Mouse (Mus musculus) lung, postnatal 0 days (tissue): ENCODE data around the gene Trappc6a. TPM values are rescaled to one million over a fixed set of nuclear protein-coding genes. Genes with fewer than 3 reads are reported as not detected.
A peak's percentile ranks its signal among the peaks of the same experiment; 100 is the strongest.

Experiments
- ATAC-seq: fragments of 200-750 bp; cut with Nextera tagmentation; 2 replicates; pipeline ENCODE4 v1.8.0; 2017; ENCODE audit warnings: moderate library complexity
- DNase-seq: peaks from one replicate; pipeline ENCODE4 v3.0.0-alpha.2; 2016; ENCODE audit warnings: low spot score
- H3K27ac ChIP-seq: fragments of 300-500 bp; sonication (generic); 2 replicates; pipeline ENCODE4 v1.5.1; 2014; ENCODE audit warnings: antibody characterized with exemption, mild to moderate bottlenecking, low read length, mixed read lengths
- H3K27me3 ChIP-seq: fragments of 300-500 bp; sonication (generic); replicated peaks from 2 replicates; pipeline ENCODE4 v1.6.1; 2014; ENCODE audit warnings: low read length, mixed read lengths; ENCODE audit not compliant: insufficient read depth
- H3K36me3 ChIP-seq: fragments of 300-500 bp; sonication (generic); 2 replicates; pipeline ENCODE4 v1.6.1; 2014; ENCODE audit warnings: low read length, mixed read lengths; ENCODE audit not compliant: insufficient read depth
- H3K4me1 ChIP-seq: fragments of 300-500 bp; sonication (generic); 2 replicates; pipeline ENCODE4 v1.6.1; 2014; ENCODE audit warnings: antibody characterized with exemption, low read depth, low read length, mixed read lengths; ENCODE audit not compliant: insufficient read depth
- H3K4me2 ChIP-seq: fragments of 300-500 bp; sonication (generic); replicated peaks from 2 replicates; pipeline ENCODE4 v1.6.1; 2014; ENCODE audit warnings: low read depth, mild to moderate bottlenecking, low read length, moderate library complexity, mixed read lengths
- H3K4me3 ChIP-seq: fragments of 300-500 bp; sonication (generic); 2 replicates; pipeline ENCODE4 v1.5.1; 2014; ENCODE audit warnings: low read depth, low read length
- H3K9ac ChIP-seq: fragments of 300-500 bp; sonication (generic); replicated peaks from 2 replicates; pipeline ENCODE4 v1.6.1; 2014; ENCODE audit warnings: low read depth, mild to moderate bottlenecking
- H3K9me3 ChIP-seq: fragments of 300-500 bp; sonication (generic); 2 replicates; pipeline ENCODE4 v1.6.1; 2016; ENCODE audit warnings: low read length, mixed read lengths
- CTCF ChIP-seq: IDR thresholded peaks from 2 replicates; pipeline ENCODE4 v1.5.1; 2016; ENCODE audit warnings: antibody characterized with exemption, mild to moderate bottlenecking
- EP300 ChIP-seq: IDR thresholded peaks from 2 replicates; pipeline ENCODE4 v1.6.1; 2016; ENCODE audit warnings: antibody characterized with exemption, mild to moderate bottlenecking, control low read depth
- WGBS: fragments of 180-500 bp; shearing (Covaris S2); extraction: QIAGEN DNeasy Blood & Tissue Kit; methylation state at CpG from one replicate; pipeline ENCODE4 v1.1.7; 2014; 5-methylcytosine and 5-hydroxymethylcytosine counted together
- polyA plus RNA-seq: library from polyadenylated mRNA; unstranded; fragments of >200 nt; fragmentation: Nextera tagmentation; extraction: Ambion mirVana; gene quantifications from 2 replicates; pipeline ENCODE4 v1.2.1, GENCODE M21; 2015

The Trappc6a gene
- polyA plus RNA-seq, 1 experiment from 2014 or later: 91.9 TPM

DNA sequence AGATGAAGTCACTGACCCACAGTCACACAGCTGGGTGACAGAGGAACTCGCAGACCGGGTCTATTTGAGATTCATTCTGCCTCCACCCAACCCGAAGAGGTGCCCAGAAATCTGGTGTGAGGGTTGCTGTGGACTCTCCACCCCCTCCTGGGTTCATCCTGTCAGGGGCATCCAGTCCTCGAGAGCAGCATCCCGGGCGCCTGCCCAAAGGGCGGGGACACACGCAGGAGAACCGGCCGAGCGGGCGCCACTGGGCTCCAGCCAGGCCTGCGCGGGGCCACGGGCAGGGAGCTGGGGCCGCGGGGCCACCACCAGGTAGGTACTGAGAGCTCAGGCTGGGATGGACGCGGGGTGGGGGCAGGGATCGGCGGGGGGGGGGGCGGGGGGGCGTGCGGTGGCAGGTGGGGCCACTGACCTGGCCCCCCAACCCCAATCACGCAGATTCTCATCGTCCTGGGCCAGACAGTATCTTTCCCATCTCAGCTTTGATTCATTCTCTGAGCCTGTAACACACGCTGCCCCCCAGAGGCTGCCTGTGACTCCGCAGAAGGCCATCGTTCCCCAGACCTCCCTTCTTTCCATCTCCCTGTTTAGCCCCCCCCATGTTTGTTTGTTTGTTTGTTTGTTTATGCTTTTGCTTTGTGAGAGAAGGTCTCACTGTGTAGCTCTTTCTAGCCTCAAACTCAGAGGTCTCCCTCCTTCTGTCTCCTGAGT, 9.6 kb downstream of the Trappc6a start, which contains the start of gene Nkpd1:
Gene Nkpd1, plus strand, starts transcription at position 187 of the 714 bp plus-strand sequence.
- peak; percentile 36 for ATAC-seq
- no peak within 1 kb of the TSS for H3K27ac ChIP-seq
- 0 out of 2 replicates have a peak within 1 kb of the TSS, but pooled peaks have one; percentile 14 for H3K4me2 ChIP-seq
- H3K9ac ChIP-seq: no peak within 1 kb of the TSS
- no peak within 1 kb of the TSS for H3K4me3 ChIP-seq
- WGBS: 5% methylated on average over 15 of the region's 29 CpGs
- DNase-seq: no peak
- H3K4me1 ChIP-seq: peaks cover 6% of the 10 kb centered on the region
- TF ChIP-seq EP300: no peak
- TF ChIP-seq CTCF: peak; percentile 63
- peaks cover 40% of the 10 kb centered on the region for H3K27me3 ChIP-seq
- H3K36me3 ChIP-seq: no peaks in the 10 kb centered on the region
- no peaks in the 10 kb centered on the region for H3K9me3 ChIP-seq

DNA sequence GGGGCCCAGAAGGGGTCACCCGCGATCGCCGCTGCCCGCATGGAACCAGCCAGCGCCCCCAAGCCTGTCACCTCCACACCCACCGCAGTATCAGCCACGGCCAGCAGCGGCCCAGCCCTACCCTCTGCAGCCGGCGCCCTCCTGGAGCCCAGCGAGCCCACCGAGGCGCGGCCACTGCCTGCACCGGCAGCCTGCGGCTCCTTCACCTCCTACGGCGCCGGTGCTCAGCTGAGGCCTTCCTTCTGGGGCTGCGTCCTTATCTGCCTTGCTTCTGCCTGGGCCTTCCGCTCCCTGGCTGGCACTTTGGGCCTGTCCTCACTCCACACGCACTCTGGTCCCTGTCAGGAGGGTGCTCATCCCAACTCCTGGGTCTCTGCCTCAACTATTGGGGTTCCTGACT, 11.8 kb downstream of the Trappc6a start:
- Histone ChIP-seq H3K4me3 (no peak overlapping the region), H3K27me3 (peaks cover 62% of the 10 kb centered on the region), H3K9ac (no peak overlapping the region), H3K4me2 (0 out of 2 replicates have a peak overlapping the region, but pooled peaks have one; percentile 14), H3K27ac (no peak overlapping the region), H3K36me3 (no peaks in the 10 kb centered on the region), H3K4me1 (peaks cover 21% of the 10 kb centered on the region), H3K9me3 (no peaks in the 10 kb centered on the region)
- DNase-seq: no peak
- TF ChIP-seq EP300: no peak
- no peak for TF ChIP-seq CTCF
- 11% methylated on average over 17 of the region's 23 CpGs for WGBS
- no peak for ATAC-seq

DNA sequence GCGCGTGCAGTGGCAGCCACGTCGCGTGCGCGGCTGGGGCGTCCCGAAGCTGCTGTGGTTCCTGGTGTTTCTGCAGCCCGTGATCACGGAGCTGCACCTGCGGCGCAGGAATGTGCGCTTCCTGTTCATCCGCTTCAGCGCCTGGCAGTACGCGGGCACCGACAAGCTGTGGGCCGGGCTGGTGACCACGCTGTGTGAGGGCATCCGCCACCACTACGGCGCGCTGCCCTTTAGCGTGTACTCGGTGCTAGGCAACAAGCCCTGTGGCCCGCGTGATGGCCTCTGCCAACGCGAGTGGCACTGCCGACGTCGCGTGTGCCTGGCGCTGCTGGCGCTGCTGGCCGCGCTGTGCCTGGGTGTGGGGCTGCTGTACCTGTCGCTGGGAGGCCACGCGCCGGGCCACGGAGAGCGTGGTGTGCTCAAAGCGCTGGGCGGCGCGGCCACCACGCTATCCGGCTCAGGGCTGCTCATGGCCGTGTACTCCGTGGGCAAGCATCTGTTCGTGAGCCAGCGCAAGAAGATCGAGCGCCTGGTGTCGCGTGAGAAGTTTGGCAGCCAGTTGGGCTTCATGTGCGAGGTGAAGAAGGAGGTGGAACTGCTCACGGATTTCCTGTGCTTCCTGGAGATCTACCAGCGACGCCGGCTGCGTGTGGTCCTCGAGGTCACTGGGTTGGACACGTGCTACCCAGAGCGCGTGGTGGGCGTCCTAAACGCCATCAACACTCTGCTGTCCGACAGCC, 15.0 kb downstream of the Trappc6a start:
- Histone ChIP-seq H3K4me1 (peaks cover 18% of the 10 kb centered on the region), H3K9me3 (no peaks in the 10 kb centered on the region), H3K4me3 (peak overlapping the region; percentile 34; the same call in 1 of the 2 replicates), H3K9ac (no peak overlapping the region), H3K27me3 (peaks cover 67% of the 10 kb centered on the region), H3K4me2 (peak overlapping the region; percentile 55), H3K27ac (no peak overlapping the region), H3K36me3 (no peaks in the 10 kb centered on the region)
- TF ChIP-seq EP300: no peak
- TF ChIP-seq CTCF: no peak
- ATAC-seq (peak; percentile 30; the same call in 1 of the 2 replicates), DNase-seq (no peak)
- 8% methylated on average over 70 of the region's 72 CpGs for WGBS

DNA sequence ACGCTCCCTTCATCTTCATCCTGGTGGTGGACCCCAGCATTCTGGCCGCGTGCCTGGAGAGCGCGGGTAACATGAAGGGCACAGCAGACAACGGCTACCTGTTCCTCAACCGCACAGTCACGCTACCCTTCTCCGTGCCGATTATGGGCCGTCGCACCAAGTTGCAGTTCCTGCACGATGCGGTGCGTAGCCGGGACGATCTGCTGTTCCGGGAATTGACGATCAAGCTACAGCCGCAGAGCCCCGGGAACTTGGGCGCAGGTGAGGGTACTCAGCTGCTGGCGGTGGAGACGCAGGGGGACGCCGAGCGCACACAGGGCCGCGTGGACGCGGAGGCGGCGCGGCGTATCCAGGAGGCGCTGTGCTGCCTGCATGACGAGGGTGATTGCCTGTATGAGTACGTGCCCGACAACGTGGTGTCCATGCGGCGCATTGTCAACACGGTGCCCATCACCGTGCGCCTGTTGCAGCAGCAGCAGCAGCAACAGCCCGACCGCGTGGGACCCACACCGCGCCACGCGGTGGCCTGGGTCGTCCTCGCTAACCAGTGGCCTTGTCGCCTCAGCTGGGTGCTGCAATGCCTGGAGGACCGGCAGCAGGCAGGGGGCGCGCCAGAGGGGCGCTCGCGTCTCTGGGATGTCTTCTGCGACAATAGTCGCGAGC, 15.7 kb downstream of the Trappc6a start:
- Histone ChIP-seq H3K36me3 (no peaks in the 10 kb centered on the region), H3K4me2 (peak overlapping the region; percentile 55), H3K4me1 (peaks cover 18% of the 10 kb centered on the region), H3K27me3 (peaks cover 62% of the 10 kb centered on the region), H3K27ac (no peak overlapping the region), H3K9ac (no peak overlapping the region), H3K4me3 (peak overlapping the region; percentile 34), H3K9me3 (no peaks in the 10 kb centered on the region)
- TF ChIP-seq EP300 (no peak), CTCF (peak; percentile 76)
- 1% methylated on average over 63 of the region's 64 CpGs for WGBS
- ATAC-seq (peak; percentile 61), DNase-seq (no peak)

DNA sequence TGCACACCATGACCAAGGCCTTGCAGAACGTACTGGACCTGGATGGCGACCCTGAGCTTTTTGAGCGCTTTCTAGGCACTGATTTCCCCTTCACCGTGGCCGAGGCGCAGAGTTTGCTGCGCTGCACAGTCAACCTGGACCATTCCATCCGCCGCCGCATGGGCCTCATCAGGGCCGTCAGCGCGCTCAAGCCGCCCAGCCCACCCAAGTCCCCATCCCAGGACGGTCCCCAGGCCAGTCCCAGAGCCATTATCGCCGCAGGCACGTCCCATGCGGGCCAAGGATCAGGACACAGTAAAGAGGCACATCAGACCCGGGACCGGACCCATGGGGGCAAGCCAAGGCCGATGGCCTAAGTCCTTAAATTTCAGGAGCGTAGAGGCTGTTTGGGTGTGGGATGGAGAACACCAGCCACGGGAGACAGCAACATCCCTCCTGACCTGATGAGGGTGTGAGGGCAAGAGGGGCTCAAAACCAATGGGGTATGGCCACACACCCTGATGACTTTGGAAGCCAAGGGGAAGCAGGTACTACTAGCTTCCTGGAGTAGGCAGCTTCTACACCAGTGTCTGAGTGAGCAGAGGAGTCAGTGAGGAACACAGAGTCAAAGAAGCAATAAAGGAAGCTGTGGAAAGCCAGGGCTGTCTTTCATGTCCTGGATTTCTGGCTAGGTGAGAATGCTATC, 16.4 kb downstream of the Trappc6a start:
- Histone ChIP-seq H3K9me3 (no peaks in the 10 kb centered on the region), H3K4me3 (peak overlapping the region; percentile 34), H3K4me2 (peak overlapping the region; percentile 55), H3K27me3 (peaks cover 56% of the 10 kb centered on the region), H3K9ac (no peak overlapping the region), H3K27ac (no peak overlapping the region), H3K4me1 (peaks cover 18% of the 10 kb centered on the region), H3K36me3 (no peaks in the 10 kb centered on the region)
- no peak for TF ChIP-seq CTCF
- TF ChIP-seq EP300: no peak
- 15% methylated on average over 24 of the region's 24 CpGs for WGBS
- DNase-seq: no peak
- ATAC-seq: no peak

DNA sequence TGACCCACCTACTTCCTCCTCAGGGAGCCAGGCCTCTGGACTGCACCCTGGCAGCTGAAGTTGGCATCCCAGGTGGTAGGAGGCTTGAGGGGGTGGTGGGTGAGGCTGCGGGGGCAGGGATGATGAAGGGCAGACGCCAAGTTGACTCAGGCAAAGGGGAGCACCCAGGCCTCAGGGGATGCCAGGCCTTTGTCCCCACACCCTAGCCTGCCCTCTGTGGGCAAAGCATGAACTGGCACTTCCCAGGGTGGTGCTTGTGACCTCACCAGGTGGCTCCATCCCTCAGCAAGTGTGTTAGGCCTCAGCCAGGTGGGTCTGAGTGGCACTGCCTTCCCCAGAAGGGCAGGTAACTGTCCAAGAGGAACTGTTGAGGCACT, 16.9 kb downstream of the Trappc6a start:
- Histone ChIP-seq H3K36me3 (no peaks in the 10 kb centered on the region), H3K27ac (no peak overlapping the region), H3K9ac (no peak overlapping the region), H3K4me1 (peaks cover 18% of the 10 kb centered on the region), H3K27me3 (peaks cover 53% of the 10 kb centered on the region), H3K9me3 (no peaks in the 10 kb centered on the region), H3K4me2 (no peak overlapping the region), H3K4me3 (no peak overlapping the region)
- 64% methylated on average over 2 of the region's 2 CpGs for WGBS
- ATAC-seq: no peak
- no peak for DNase-seq
- TF ChIP-seq EP300: no peak
- 0 out of 2 replicates have a peak, but pooled peaks have one; percentile 27 for TF ChIP-seq CTCF
